Mouse (Mus musculus) stomach, embryonic 14.5 days (tissue): ENCODE results near the gene Hip1r. TPM values are rescaled to one million over a fixed set of nuclear protein-coding genes. Genes with fewer than 3 reads are reported as not detected.

Source experiments
- ATAC-seq: fragments of 200-750 bp; cut with Nextera tagmentation; 2 replicates; pipeline ENCODE4 v1.8.0; 2017; ENCODE audit warnings: low read depth, moderate TSS enrichment; ENCODE audit not compliant: insufficient number of reproducible peaks, insufficient read depth, low FRiP score
- H3K27ac ChIP-seq: fragments of 300-500 bp; sonication (generic); 2 replicates; pipeline ENCODE4 v1.5.1; 2014; ENCODE audit warnings: mild to moderate bottlenecking, low read length, moderate library complexity, mixed read lengths
- H3K27me3 ChIP-seq: fragments of 300-500 bp; sonication (generic); 2 replicates; pipeline ENCODE4 v1.6.1; 2014; ENCODE audit warnings: low read length, control low read depth, mixed read lengths; ENCODE audit not compliant: control insufficient read depth, insufficient read depth
- H3K36me3 ChIP-seq: fragments of 300-500 bp; sonication (generic); 2 replicates; pipeline ENCODE4 v1.6.1; 2014; ENCODE audit warnings: mild to moderate bottlenecking, control low read depth, low read length, moderate library complexity, mixed read lengths; ENCODE audit not compliant: control insufficient read depth, insufficient read depth
- H3K4me1 ChIP-seq: fragments of 300-500 bp; sonication (generic); 2 replicates; pipeline ENCODE4 v1.6.1; 2014; ENCODE audit warnings: low read length, control low read depth, mixed read lengths; ENCODE audit not compliant: control insufficient read depth, insufficient read depth
- H3K4me2 ChIP-seq: fragments of 300-500 bp; sonication (generic); replicated peaks from 2 replicates; pipeline ENCODE4 v1.6.1; 2014; ENCODE audit warnings: low read depth, low read length, control low read depth
- H3K4me3 ChIP-seq: fragments of 300-500 bp; sonication (generic); 2 replicates; pipeline ENCODE4 v1.5.1; 2014; ENCODE audit warnings: low read depth, low read length, control low read depth
- H3K9ac ChIP-seq: fragments of 300-500 bp; sonication (generic); replicated peaks from 2 replicates; pipeline ENCODE4 v1.6.1; 2014; ENCODE audit warnings: low read depth, mild to moderate bottlenecking, control low read depth, low read length, moderate library complexity, mixed read lengths
- H3K9me3 ChIP-seq: fragments of 300-500 bp; sonication (generic); 2 replicates; pipeline ENCODE4 v1.6.1; 2016; ENCODE audit warnings: low read depth, low read length, control low read depth; ENCODE audit not compliant: control insufficient read depth
- WGBS: fragments of 180-500 bp; shearing (Covaris S2); extraction: QIAGEN DNeasy Blood & Tissue Kit; methylation state at CpG from one replicate; pipeline ENCODE4 v1.1.7; 2014; 5-methylcytosine and 5-hydroxymethylcytosine counted together
- polyA plus RNA-seq: library from polyadenylated mRNA; unstranded; fragments of >200 nt; fragmentation: Nextera tagmentation; extraction: Ambion mirVana; gene quantifications from 2 replicates; pipeline ENCODE4 v1.2.1, GENCODE M21; 2014

The Hip1r gene
- polyA plus RNA-seq, 1 experiment from 2014 or later, result 16.9 TPM

- WGBS, result 69% methylated on average over 5 of the region's 5 CpGs
- no peaks in the 10 kb centered on the region for H3K36me3 ChIP-seq
- no peak overlapping the region for H3K4me2 ChIP-seq
- peaks cover 6% of the 10 kb centered on the region; the same call in 1 of the 2 replicates for H3K27me3 ChIP-seq
- no peak overlapping the region; the same call in 1 of the 2 replicates for H3K9ac ChIP-seq
- no peak overlapping the region for H3K4me3 ChIP-seq
- no peak for ATAC-seq
- peak overlapping the region; percentile 75; the same call in 1 of the 2 replicates for H3K27ac ChIP-seq
- peaks cover 8% of the 10 kb centered on the region for H3K4me1 ChIP-seq
- H3K9me3 ChIP-seq, result no peaks in the 10 kb centered on the region
Measured at GRCm38 (mm10) chr5:123978131-123978530, 4.7 kb downstream of the Hip1r start.

GRCm38 (mm10) chr5:123979221-123979979 lies 6.0 kb downstream of the Hip1r start:
- no peak overlapping the region for H3K9ac ChIP-seq
- 0 out of 2 replicates have a peak overlapping the region, but pooled peaks have one; percentile 33 for H3K27ac ChIP-seq

GRCm38 (mm10) chr5:123979980-123980369 lies 6.5 kb downstream of the Hip1r start:
- no peaks in the 10 kb centered on the region for H3K36me3 ChIP-seq
- no peaks in the 10 kb centered on the region for H3K9me3 ChIP-seq
- H3K4me2 ChIP-seq, result no peak overlapping the region
- no peaks in the 10 kb centered on the region for H3K27me3 ChIP-seq
- H3K9ac ChIP-seq, result no peak overlapping the region
- H3K4me1 ChIP-seq, result peaks cover 8% of the 10 kb centered on the region
- no peak overlapping the region for H3K27ac ChIP-seq
- no peak overlapping the region for H3K4me3 ChIP-seq
- WGBS, result 49% methylated on average over 4 of the region's 4 CpGs
- no peak for ATAC-seq

More at GRCm38 (mm10) chr5:123979221-123979979, 6.0 kb downstream of the Hip1r start:
- 74% methylated on average over 18 of the region's 18 CpGs for WGBS
- ATAC-seq, result no peak
- H3K9me3 ChIP-seq, result no peaks in the 10 kb centered on the region
- H3K36me3 ChIP-seq, result no peaks in the 10 kb centered on the region
- H3K27me3 ChIP-seq, result 0 out of 2 replicates have a peak, but pooled peaks cover 4% of the 10 kb centered on the region
- no peak overlapping the region for H3K4me2 ChIP-seq
- H3K4me3 ChIP-seq, result no peak overlapping the region
- peaks cover 8% of the 10 kb centered on the region for H3K4me1 ChIP-seq

- Histone ChIP-seq H3K9ac (no peak overlapping the region), H3K9me3 (no peaks in the 10 kb centered on the region), H3K27me3 (no peaks in the 10 kb centered on the region), H3K36me3 (no peaks in the 10 kb centered on the region), H3K4me2 (no peak overlapping the region), H3K4me1 (peaks cover 8% of the 10 kb centered on the region), H3K27ac (no peak overlapping the region), H3K4me3 (no peak overlapping the region)
- 72% methylated on average over 9 of the region's 9 CpGs for WGBS
- no peak for ATAC-seq
Measured at GRCm38 (mm10) chr5:123980521-123981249, 7.3 kb downstream of the Hip1r start.

GRCm38 (mm10) chr5:123981250-123981554 lies 7.8 kb downstream of the Hip1r start:
- Histone ChIP-seq H3K4me1 (peaks cover 8% of the 10 kb centered on the region), H3K27me3 (no peaks in the 10 kb centered on the region), H3K4me3 (no peak overlapping the region), H3K9ac (no peak overlapping the region), H3K36me3 (no peaks in the 10 kb centered on the region), H3K27ac (no peak overlapping the region), H3K4me2 (no peak overlapping the region), H3K9me3 (no peaks in the 10 kb centered on the region)
- no peak for ATAC-seq
- WGBS, result 71% methylated on average over 6 of the region's 6 CpGs

- Histone ChIP-seq H3K9me3 (no peaks in the 10 kb centered on the region), H3K4me1 (peaks cover 16% of the 10 kb centered on the region), H3K4me2 (no peak overlapping the region), H3K4me3 (no peak overlapping the region), H3K27ac (no peak overlapping the region), H3K9ac (no peak overlapping the region), H3K36me3 (no peaks in the 10 kb centered on the region), H3K27me3 (no peaks in the 10 kb centered on the region)
- no peak for ATAC-seq
- 74% methylated on average over 11 of the region's 11 CpGs for WGBS
Measured at GRCm38 (mm10) chr5:123982838-123983237, 9.4 kb downstream of the Hip1r start.

- no peak overlapping the region for H3K4me3 ChIP-seq
- no peak overlapping the region for H3K9ac ChIP-seq
- no peak for ATAC-seq
- H3K4me2 ChIP-seq, result no peak overlapping the region
- WGBS, result 71% methylated on average over 9 of the region's 9 CpGs
- peaks cover 13% of the 10 kb centered on the region for H3K4me1 ChIP-seq
- no peaks in the 10 kb centered on the region for H3K9me3 ChIP-seq
- H3K27ac ChIP-seq, result no peak overlapping the region
- no peaks in the 10 kb centered on the region for H3K36me3 ChIP-seq
- H3K27me3 ChIP-seq, result no peaks in the 10 kb centered on the region
Measured at GRCm38 (mm10) chr5:123985434-123985833, 12.0 kb downstream of the Hip1r start.

- Histone ChIP-seq H3K4me3 (no peak overlapping the region), H3K36me3 (no peaks in the 10 kb centered on the region), H3K4me2 (no peak overlapping the region), H3K27ac (0 out of 2 replicates have a peak overlapping the region, but pooled peaks have one; percentile 15), H3K27me3 (no peaks in the 10 kb centered on the region), H3K9me3 (no peaks in the 10 kb centered on the region), H3K9ac (no peak overlapping the region), H3K4me1 (peaks cover 14% of the 10 kb centered on the region)
- WGBS, result 20% methylated on average over 2 of the region's 2 CpGs
- peak; percentile 48; the same call in 1 of the 2 replicates for ATAC-seq
Measured at GRCm38 (mm10) chr5:123986925-123987324, 13.5 kb downstream of the Hip1r start.
